Mouse (Mus musculus) liver, embryonic 12.5 days (tissue): ENCODE data around the gene Spata48. TPM values are rescaled to one million over a fixed set of nuclear protein-coding genes. Genes with fewer than 3 reads are reported as not detected.

Experiments
- ATAC-seq: fragments of 200-750 bp; cut with Nextera tagmentation; 2 replicates; pipeline ENCODE4 v1.8.0; 2017; ENCODE audit warnings: moderate number of reproducible peaks, mild to moderate bottlenecking, moderate library complexity
- H3K27ac ChIP-seq: fragments of 300-500 bp; sonication (generic); 2 replicates; pipeline ENCODE4 v1.5.1; 2016; ENCODE audit warnings: mild to moderate bottlenecking
- H3K27me3 ChIP-seq: fragments of 300-500 bp; sonication (generic); replicated peaks from 2 replicates; pipeline ENCODE4 v1.6.1; 2016; ENCODE audit warnings: mild to moderate bottlenecking, moderate library complexity
- H3K36me3 ChIP-seq: fragments of 300-500 bp; sonication (generic); 2 replicates; pipeline ENCODE4 v1.6.1; 2016; ENCODE audit warnings: mild to moderate bottlenecking, moderate library complexity
- H3K4me1 ChIP-seq: fragments of 300-500 bp; sonication (generic); 2 replicates; pipeline ENCODE4 v1.6.1; 2016
- H3K4me2 ChIP-seq: fragments of 300-500 bp; sonication (generic); 2 replicates; pipeline ENCODE4 v1.6.1; 2016; ENCODE audit warnings: mild to moderate bottlenecking, moderate library complexity
- H3K4me3 ChIP-seq: fragments of 300-500 bp; sonication (generic); 2 replicates; pipeline ENCODE4 v1.5.1; 2016; ENCODE audit warnings: mild to moderate bottlenecking, moderate library complexity
- H3K9ac ChIP-seq: fragments of 300-500 bp; sonication (generic); 2 replicates; pipeline ENCODE4 v1.6.1; 2016; ENCODE audit warnings: mild to moderate bottlenecking, moderate library complexity
- H3K9me3 ChIP-seq: fragments of 300-500 bp; sonication (generic); replicated peaks from 2 replicates; pipeline ENCODE4 v1.6.1; 2016; ENCODE audit warnings: mild to moderate bottlenecking, moderate library complexity
- WGBS: fragments of 180-500 bp; shearing (Covaris S2); methylation state at CpG from one replicate; pipeline ENCODE4 v1.1.7; 2016; ENCODE audit not compliant: insufficient replicate concordance; 5-methylcytosine and 5-hydroxymethylcytosine counted together
- polyA plus RNA-seq: library from polyadenylated mRNA; unstranded; fragments of >200 nt; fragmentation: Nextera tagmentation; extraction: Ambion mirVana; gene quantifications from 2 replicates; pipeline ENCODE4 v1.2.1, GENCODE M21; 2016

Spata48 gene
- polyA plus RNA-seq, 1 experiment from 2014 or later: 0.25 TPM

GRCm38 (mm10) chr11:11546903-11547511, 85.1 kb downstream of the Spata48 start:
- Histone ChIP-seq H3K27ac (no peak overlapping the region), H3K9me3 (no peaks in the 10 kb centered on the region), H3K4me2 (no peak overlapping the region), H3K36me3 (no peaks in the 10 kb centered on the region), H3K4me1 (no peaks in the 10 kb centered on the region), H3K9ac (no peak overlapping the region), H3K4me3 (no peak overlapping the region), H3K27me3 (no peaks in the 10 kb centered on the region)
- 46% methylated on average over 7 of the region's 7 CpGs for WGBS
- no peak for ATAC-seq

DNA sequence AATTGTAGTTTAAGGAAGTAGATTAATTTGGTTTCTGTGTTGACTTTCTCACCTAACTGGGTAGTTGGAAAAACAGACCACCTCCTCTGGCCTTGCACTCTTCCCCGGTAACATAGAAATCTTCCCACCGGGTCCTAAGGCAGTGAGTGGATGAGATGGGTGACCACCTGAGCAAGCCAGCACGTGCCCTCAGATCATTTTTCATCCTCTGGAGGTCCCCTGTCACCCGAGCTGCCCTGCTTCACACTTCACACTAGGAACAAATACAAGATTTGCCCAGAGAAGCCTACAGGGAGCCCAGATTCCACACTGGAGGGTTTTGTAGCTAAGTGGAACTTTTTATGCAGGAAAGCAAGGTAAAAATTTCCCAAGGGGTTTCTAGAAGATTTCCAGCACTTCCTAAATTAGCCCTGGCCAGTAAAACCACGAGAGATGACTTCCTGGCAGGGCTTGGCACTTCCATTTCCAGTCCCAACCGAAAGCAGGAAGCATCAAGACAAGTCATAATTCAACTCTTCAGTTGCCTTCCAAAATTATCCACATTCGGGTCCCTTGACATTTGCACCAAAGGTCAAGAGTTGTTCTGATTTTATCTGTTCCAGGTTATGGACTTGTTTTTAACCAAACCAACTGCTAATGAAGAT, 85.8 kb downstream of the Spata48 start:
- Histone ChIP-seq H3K9ac (no peak overlapping the region), H3K27ac (no peak overlapping the region), H3K4me1 (no peaks in the 10 kb centered on the region), H3K4me3 (no peak overlapping the region), H3K36me3 (no peaks in the 10 kb centered on the region), H3K4me2 (no peak overlapping the region), H3K27me3 (no peaks in the 10 kb centered on the region), H3K9me3 (no peaks in the 10 kb centered on the region)
- ATAC-seq: no peak
- 40% methylated on average over 7 of the region's 7 CpGs for WGBS

DNA sequence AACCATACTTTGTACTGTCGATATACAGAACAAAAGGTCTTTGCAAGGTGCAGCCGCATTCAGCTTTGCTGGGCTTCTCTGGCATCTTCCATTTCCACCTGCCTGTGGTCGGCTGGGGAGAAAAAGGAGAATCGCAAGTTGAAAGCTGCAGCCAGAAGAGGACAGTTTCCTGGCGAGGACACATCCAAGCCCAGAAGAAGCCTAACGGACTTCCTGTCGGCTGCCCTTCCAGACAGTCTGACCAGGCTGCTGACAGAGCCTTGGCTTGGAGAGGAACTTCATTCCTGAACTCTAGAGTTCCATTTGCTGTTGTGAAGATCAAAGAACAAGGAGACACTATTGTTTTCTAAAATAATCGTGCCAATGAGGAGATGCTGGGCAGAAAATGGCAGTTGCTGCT, 93.7 kb downstream of the Spata48 start:
- WGBS: 53% methylated on average over 8 of the region's 8 CpGs
- Histone ChIP-seq H3K4me3 (no peak overlapping the region), H3K27me3 (no peaks in the 10 kb centered on the region), H3K9me3 (no peaks in the 10 kb centered on the region), H3K4me1 (peaks cover 18% of the 10 kb centered on the region), H3K9ac (no peak overlapping the region), H3K36me3 (no peaks in the 10 kb centered on the region), H3K4me2 (no peak overlapping the region), H3K27ac (no peak overlapping the region)
- ATAC-seq: no peak

DNA sequence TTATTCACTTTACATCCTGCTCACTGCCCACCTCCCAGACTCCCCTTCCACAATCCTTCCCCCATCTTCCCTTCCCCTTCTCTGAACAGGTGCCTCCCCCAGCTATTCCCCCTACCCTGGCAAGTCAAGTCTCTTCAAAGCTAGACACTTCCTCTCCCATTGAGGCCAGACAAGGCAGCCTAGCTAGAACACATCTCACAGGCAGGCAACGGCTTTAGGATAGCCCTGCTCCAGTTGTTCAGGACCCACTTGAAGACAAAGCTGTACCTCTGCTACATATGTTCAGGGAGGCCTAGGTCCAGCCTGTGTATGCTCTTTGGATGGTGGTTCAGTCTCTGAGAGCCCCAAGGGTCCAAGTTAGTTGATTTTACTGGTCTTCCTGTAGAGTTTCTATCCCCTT, 94.3 kb downstream of the Spata48 start:
- Histone ChIP-seq H3K4me3 (no peak overlapping the region), H3K4me2 (no peak overlapping the region), H3K4me1 (peaks cover 18% of the 10 kb centered on the region), H3K9me3 (no peaks in the 10 kb centered on the region), H3K27ac (no peak overlapping the region), H3K27me3 (no peaks in the 10 kb centered on the region), H3K36me3 (no peaks in the 10 kb centered on the region), H3K9ac (no peak overlapping the region)
- ATAC-seq: no peak
- WGBS: 42% methylated on average over 1 of the region's 1 CpGs

DNA sequence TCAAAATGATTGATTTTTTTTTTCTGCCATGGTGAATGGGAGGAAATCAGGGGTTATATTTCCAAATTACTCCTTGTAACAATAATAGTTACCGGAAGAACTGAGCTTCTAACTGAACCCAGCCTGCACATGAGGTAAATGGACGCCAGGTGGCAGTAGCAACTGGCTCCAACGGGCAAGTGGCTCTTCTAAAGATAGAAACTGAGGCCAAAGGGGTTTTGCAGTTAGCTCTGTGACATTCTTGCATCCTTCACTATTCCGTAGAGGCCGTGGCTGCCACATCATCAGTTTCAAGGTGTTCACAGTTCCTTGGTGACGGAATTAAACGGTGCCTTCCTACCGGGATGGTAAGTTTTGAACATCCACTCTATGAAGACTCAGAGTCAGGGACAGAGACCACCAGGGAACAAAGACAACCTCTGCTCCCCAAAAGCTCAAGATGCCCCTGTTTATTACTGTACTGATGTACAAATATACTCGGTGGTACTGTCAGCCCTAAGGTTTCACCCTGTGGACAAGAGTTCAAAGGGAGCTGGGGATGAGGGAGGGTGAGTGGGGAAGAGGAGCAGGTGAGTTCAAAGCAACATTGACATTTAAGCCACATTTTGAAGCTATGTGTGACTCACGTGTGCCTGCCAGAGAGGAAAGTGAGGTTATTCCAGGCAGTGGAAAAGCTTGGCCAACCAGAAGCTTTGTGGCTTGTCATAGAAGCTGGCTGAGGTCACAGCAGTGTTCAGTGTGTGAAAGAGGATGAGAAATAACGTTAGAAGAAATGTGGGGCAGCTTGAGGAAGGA, 95.5 kb downstream of the Spata48 start:
- no peaks in the 10 kb centered on the region for H3K9me3 ChIP-seq
- WGBS: 24% methylated on average over 11 of the region's 11 CpGs
- no peak overlapping the region for H3K27ac ChIP-seq
- ATAC-seq: peak; percentile 20; the same call in 1 of the 2 replicates
- H3K36me3 ChIP-seq: no peaks in the 10 kb centered on the region
- 0 out of 2 replicates have a peak overlapping the region, but pooled peaks have one; percentile 5 for H3K4me2 ChIP-seq
- peaks cover 18% of the 10 kb centered on the region for H3K4me1 ChIP-seq
- no peak overlapping the region for H3K4me3 ChIP-seq
- H3K9ac ChIP-seq: no peak overlapping the region
- no peaks in the 10 kb centered on the region for H3K27me3 ChIP-seq

- WGBS: 37% methylated on average over 3 of the region's 3 CpGs
- Histone ChIP-seq H3K4me3 (no peak overlapping the region), H3K4me2 (no peak overlapping the region), H3K27me3 (no peaks in the 10 kb centered on the region), H3K9ac (no peak overlapping the region), H3K9me3 (no peaks in the 10 kb centered on the region), H3K27ac (no peak overlapping the region), H3K36me3 (no peaks in the 10 kb centered on the region), H3K4me1 (peaks cover 20% of the 10 kb centered on the region)
- no peak for ATAC-seq
Measured at GRCm38 (mm10) chr11:11558662-11559061, 96.8 kb downstream of the Spata48 start.

DNA sequence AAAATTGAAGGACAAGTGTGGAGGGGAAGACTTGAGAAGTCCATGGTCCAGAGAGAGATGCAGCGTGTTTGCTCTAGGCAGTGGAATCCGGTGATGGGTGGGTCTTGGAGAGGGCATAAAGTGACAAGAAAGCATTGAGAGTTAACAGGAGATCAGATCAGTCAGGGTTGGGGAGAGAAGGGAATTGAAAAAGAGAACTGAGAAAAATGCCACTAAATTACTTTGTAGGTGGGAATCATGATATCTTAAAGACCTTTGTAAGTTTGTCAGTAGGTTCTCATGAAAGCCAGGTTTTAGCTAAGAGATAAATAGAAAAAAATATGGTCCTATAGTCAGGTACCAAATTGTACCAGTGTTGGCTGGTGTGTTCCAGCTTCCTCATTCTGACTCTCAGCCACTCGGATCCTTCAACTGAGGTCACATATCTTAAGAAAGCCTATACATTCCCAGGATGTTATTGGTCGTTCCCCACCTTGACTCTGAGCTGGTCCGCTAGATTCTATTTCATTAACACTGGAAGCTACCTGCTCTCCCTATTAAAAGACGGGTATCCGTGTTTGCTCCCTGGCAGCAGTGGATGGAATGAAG, 97.3 kb downstream of the Spata48 start:
- no peaks in the 10 kb centered on the region for H3K36me3 ChIP-seq
- no peak for ATAC-seq
- no peaks in the 10 kb centered on the region for H3K27me3 ChIP-seq
- H3K9ac ChIP-seq: no peak overlapping the region
- H3K4me3 ChIP-seq: no peak overlapping the region
- H3K4me1 ChIP-seq: peaks cover 25% of the 10 kb centered on the region
- no peak overlapping the region for H3K4me2 ChIP-seq
- no peaks in the 10 kb centered on the region for H3K9me3 ChIP-seq
- WGBS: 55% methylated on average over 7 of the region's 7 CpGs
- no peak overlapping the region for H3K27ac ChIP-seq

- H3K4me3 ChIP-seq: no peak overlapping the region
- WGBS: 67% methylated on average over 6 of the region's 6 CpGs
- H3K36me3 ChIP-seq: no peaks in the 10 kb centered on the region
- ATAC-seq: no peak
- H3K4me1 ChIP-seq: peaks cover 36% of the 10 kb centered on the region
- H3K9ac ChIP-seq: no peak overlapping the region
- no peaks in the 10 kb centered on the region for H3K9me3 ChIP-seq
- H3K27ac ChIP-seq: no peak overlapping the region
- H3K27me3 ChIP-seq: no peaks in the 10 kb centered on the region
- no peak overlapping the region for H3K4me2 ChIP-seq
Measured at GRCm38 (mm10) chr11:11561118-11561517, 99.2 kb downstream of the Spata48 start.

GRCm38 (mm10) chr11:11564266-11565044, 102.6 kb downstream of the Spata48 start:
- Histone ChIP-seq H3K27me3 (no peaks in the 10 kb centered on the region), H3K9me3 (no peaks in the 10 kb centered on the region), H3K9ac (no peak overlapping the region), H3K4me3 (no peak overlapping the region), H3K4me1 (peaks cover 27% of the 10 kb centered on the region), H3K4me2 (no peak overlapping the region), H3K36me3 (no peaks in the 10 kb centered on the region), H3K27ac (peak overlapping the region; percentile 38; the same call in 1 of the 2 replicates)
- peak; percentile 65 for ATAC-seq
- 38% methylated on average over 7 of the region's 7 CpGs for WGBS
